Mouse (Mus musculus) bone marrow macrophage, adult 2 months (primary cell): ENCODE measurements around the gene Micall1.

Source experiments
- CTCF ChIP-seq: IDR thresholded peaks from 2 replicates; pipeline ENCODE4 v1.5.1; 2012; ENCODE audit warnings: low read depth, mild to moderate bottlenecking, low read length, moderate library complexity
- POLR2A ChIP-seq: IDR thresholded peaks from 2 replicates; pipeline ENCODE4 v1.6.1; 2012; ENCODE audit warnings: mild to moderate bottlenecking, low read depth, low read length, borderline replicate concordance

DNA sequence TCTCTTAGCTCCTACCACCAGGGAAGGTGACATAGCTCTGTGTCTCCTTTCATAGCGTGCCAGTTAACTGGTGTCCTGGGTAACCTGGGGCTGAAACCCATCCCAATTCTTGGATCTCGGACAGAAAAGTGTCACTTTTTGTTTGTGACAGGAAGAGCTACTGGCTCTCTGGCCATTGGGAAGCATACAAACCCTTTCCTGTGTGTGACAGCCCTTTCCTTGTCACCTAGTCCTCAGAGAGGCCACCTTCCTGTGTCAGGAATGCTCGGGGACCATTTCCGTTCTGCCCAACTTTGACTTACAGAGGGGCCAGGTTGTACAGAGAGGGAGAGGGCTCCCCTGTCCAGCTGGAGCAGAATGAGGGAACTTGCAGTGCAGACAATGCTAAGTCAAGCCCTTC lies 9.2 kb upstream of the Micall1 start:
- TF ChIP-seq CTCF (no peak), POLR2A (no peak)
